Mouse (Mus musculus) CH12.LX (cell line): ENCODE measurements around the gene Col4a1. TPM values are rescaled to one million over a fixed set of nuclear protein-coding genes. Genes with fewer than 3 reads are reported as not detected.

Experiments
- DNase-seq: peaks from one replicate; pipeline ENCODE4 v3.0.0-alpha.2; 2013; ENCODE audit errors: extremely low read depth
- H3K27ac ChIP-seq: 2 replicates; pipeline ENCODE4 v1.5.1; 2012; ENCODE audit warnings: low read depth, mild to moderate bottlenecking, control low read depth, moderate library complexity; ENCODE audit not compliant: insufficient read depth
- H3K27me3 ChIP-seq: replicated peaks from 2 replicates; pipeline ENCODE3; 2012; ENCODE audit warnings: inconsistent platforms
- H3K36me3 ChIP-seq, 2 experiments: replicated peaks in 1 of 2; 2 replicates each; pipeline versions ENCODE3 to v1.6.1; 2012; ENCODE audit warnings: inconsistent platforms in 1 of 2, low read length in 1 of 2, mild to moderate bottlenecking in 1 of 2, mixed read lengths in 1 of 2, moderate library complexity in 1 of 2; ENCODE audit not compliant: control insufficient read depth in 1 of 2, insufficient read depth in 1 of 2
- H3K4me1 ChIP-seq, 2 experiments: 2 replicates each; pipeline ENCODE4 v1.6.1; 2012; ENCODE audit warnings: inconsistent platforms in 1 of 2, moderate library complexity in 1 of 2; ENCODE audit not compliant: insufficient read depth in 2 of 2, control insufficient read depth in 1 of 2
- H3K4me2 ChIP-seq: 2 replicates; pipeline ENCODE4 v1.6.1; 2012; ENCODE audit warnings: low read depth, mild to moderate bottlenecking, control low read depth; ENCODE audit not compliant: poor library complexity, insufficient read depth, severe bottlenecking
- H3K4me3 ChIP-seq, 3 experiments: fragments of 150-350 bp in 1 of 3; sonication (generic) in 1 of 3; replicated peaks in 1 of 3; 2 replicates each; pipeline versions ENCODE3 to v1.5.1; 2011 to 2012; ENCODE audit warnings: low read depth in 2 of 3, low read length in 2 of 3, mild to moderate bottlenecking in 2 of 3, moderate library complexity in 2 of 3, control low read depth in 1 of 3, improper control_type of control experiment in 1 of 3, inconsistent platforms in 1 of 3, mixed read lengths in 1 of 3; ENCODE audit not compliant: poor library complexity in 1 of 3
- H3K79me2 ChIP-seq: replicated peaks from 2 replicates; pipeline ENCODE4 v1.6.1; 2012; ENCODE audit warnings: mild to moderate bottlenecking, moderate library complexity; ENCODE audit not compliant: control insufficient read depth, poor library complexity, insufficient read depth, severe bottlenecking; ENCODE audit errors: extremely low read depth
- H3K9ac ChIP-seq: 2 replicates; pipeline ENCODE4 v1.6.1; 2012; ENCODE audit warnings: low read depth, mild to moderate bottlenecking, control low read depth, moderate library complexity; ENCODE audit not compliant: insufficient read depth
- H3K9me3 ChIP-seq: replicated peaks from 2 replicates; pipeline ENCODE3; 2012; ENCODE audit warnings: low read length, inconsistent platforms, mixed read lengths
- CHD1 ChIP-seq: IDR thresholded peaks from 2 replicates; pipeline ENCODE4 v1.6.1; 2012; ENCODE audit warnings: low read depth, low read length, improper control_type of control experiment, inconsistent platforms
- CHD2 ChIP-seq: IDR thresholded peaks from 2 replicates; pipeline ENCODE4 v1.6.1; 2011; ENCODE audit warnings: low read length, improper control_type of control experiment
- CTCF ChIP-seq, 2 experiments: IDR thresholded peaks in 1 of 2; conservative IDR thresholded peaks in 1 of 2; 2 replicates each; pipeline ENCODE4 v1.5.1; 2011 to 2012; ENCODE audit warnings: low read depth in 2 of 2, low read length in 2 of 2, improper control_type of control experiment in 1 of 2, inconsistent platforms in 1 of 2, mild to moderate bottlenecking in 1 of 2, moderate library complexity in 1 of 2
- ELF1 ChIP-seq: IDR thresholded peaks from 2 replicates; pipeline ENCODE4 v1.6.1; 2014; ENCODE audit warnings: low read depth, mild to moderate bottlenecking, inconsistent platforms, low read length, improper control_type of control experiment
- EP300 ChIP-seq: IDR thresholded peaks from 2 replicates; pipeline ENCODE4 v1.6.1; 2011; ENCODE audit warnings: low read length, improper control_type of control experiment
- HCFC1 ChIP-seq: IDR thresholded peaks from 2 replicates; pipeline ENCODE4 v1.6.1; 2012; ENCODE audit warnings: low read depth, mild to moderate bottlenecking, inconsistent platforms, low read length, improper control_type of control experiment
- JUND ChIP-seq: conservative IDR thresholded peaks from 2 replicates; pipeline ENCODE4 v1.6.1; 2011; ENCODE audit warnings: low read depth, low read length, improper control_type of control experiment
- KAT2A ChIP-seq: IDR thresholded peaks from 2 replicates; pipeline ENCODE4 v1.6.1; 2012; ENCODE audit warnings: low read length, improper control_type of control experiment, inconsistent platforms; ENCODE audit not compliant: insufficient replicate concordance
- MAZ ChIP-seq: IDR thresholded peaks from 2 replicates; pipeline ENCODE4 v1.6.1; 2012; ENCODE audit warnings: low read depth, mild to moderate bottlenecking, inconsistent platforms, low read length, improper control_type of control experiment, moderate library complexity
- NELFE ChIP-seq: IDR thresholded peaks from 2 replicates; pipeline ENCODE4 v1.6.1; 2011; ENCODE audit warnings: low read depth, low read length, improper control_type of control experiment
- RAD21 ChIP-seq: IDR thresholded peaks from 2 replicates; pipeline ENCODE4 v1.6.1; 2011; ENCODE audit warnings: low read depth, mild to moderate bottlenecking, low read length, improper control_type of control experiment, moderate library complexity
- SMC3 ChIP-seq: IDR thresholded peaks from 2 replicates; pipeline ENCODE4 v1.6.1; 2011; ENCODE audit warnings: low read depth, low read length, improper control_type of control experiment
- TCF12 ChIP-seq: IDR thresholded peaks from 2 replicates; pipeline ENCODE4 v1.6.1; 2014; ENCODE audit warnings: low read depth, mild to moderate bottlenecking, inconsistent platforms, low read length, improper control_type of control experiment
- USF1 ChIP-seq: IDR thresholded peaks from 2 replicates; pipeline ENCODE4 v1.6.1; 2014; ENCODE audit warnings: low read depth, mild to moderate bottlenecking, inconsistent platforms, low read length, improper control_type of control experiment
- USF2 ChIP-seq: conservative IDR thresholded peaks from 2 replicates; pipeline ENCODE4 v1.6.1; 2011; ENCODE audit warnings: low read depth, low read length, improper control_type of control experiment
- ZC3H11A ChIP-seq: IDR thresholded peaks from 2 replicates; pipeline ENCODE4 v1.6.1; 2012; ENCODE audit warnings: low read depth, mild to moderate bottlenecking, inconsistent platforms, low read length, improper control_type of control experiment
- ZNF384 ChIP-seq: IDR thresholded peaks from 2 replicates; pipeline ENCODE4 v1.6.1; 2012; ENCODE audit warnings: low read depth, low read length, improper control_type of control experiment, inconsistent platforms
- dilution Hi-C: fragments of 300-500 bp; cut with MboI; formaldehyde crosslinking; loops from 2 replicates; pipeline ENCODE4 v1.14.3; 2020; ENCODE audit warnings: low sequenced_read_pairs; ENCODE audit not compliant: extremely low pct_unique_long_range_greater_than_20kb, extremely low pct_ligation_motif_present
- in situ Hi-C: fragments of 300-500 bp; cut with MboI; formaldehyde crosslinking; loops from 3 replicates; pipeline ENCODE4 v1.14.3; 2019; ENCODE audit warnings: low sequenced_read_pairs, low pct_ligation_motif_present, low pct_unique_long_range_greater_than_20kb, mixed read lengths
- polyA plus RNA-seq: library from polyadenylated mRNA; unstranded; fragments of >175 nt; gene quantifications from 2 replicates; pipeline ENCODE4 v1.2.1, GENCODE M21; 2012; ENCODE audit warnings: low read depth; ENCODE audit not compliant: insufficient read length
- total RNA-seq, 2 experiments: library from RNA; depleted of rRNA; stranded (reverse); fragments of 300-350 nt in 1 of 2; fragments of >200 nt in 1 of 2; gene quantifications; 2 replicates each; pipeline ENCODE4 v1.2.3; 2012 to 2014

Col4a1 gene
- total and polyA plus RNA-seq, 3 experiments = 0.04 to 0.27 (median 0.13) TPM

DNA sequence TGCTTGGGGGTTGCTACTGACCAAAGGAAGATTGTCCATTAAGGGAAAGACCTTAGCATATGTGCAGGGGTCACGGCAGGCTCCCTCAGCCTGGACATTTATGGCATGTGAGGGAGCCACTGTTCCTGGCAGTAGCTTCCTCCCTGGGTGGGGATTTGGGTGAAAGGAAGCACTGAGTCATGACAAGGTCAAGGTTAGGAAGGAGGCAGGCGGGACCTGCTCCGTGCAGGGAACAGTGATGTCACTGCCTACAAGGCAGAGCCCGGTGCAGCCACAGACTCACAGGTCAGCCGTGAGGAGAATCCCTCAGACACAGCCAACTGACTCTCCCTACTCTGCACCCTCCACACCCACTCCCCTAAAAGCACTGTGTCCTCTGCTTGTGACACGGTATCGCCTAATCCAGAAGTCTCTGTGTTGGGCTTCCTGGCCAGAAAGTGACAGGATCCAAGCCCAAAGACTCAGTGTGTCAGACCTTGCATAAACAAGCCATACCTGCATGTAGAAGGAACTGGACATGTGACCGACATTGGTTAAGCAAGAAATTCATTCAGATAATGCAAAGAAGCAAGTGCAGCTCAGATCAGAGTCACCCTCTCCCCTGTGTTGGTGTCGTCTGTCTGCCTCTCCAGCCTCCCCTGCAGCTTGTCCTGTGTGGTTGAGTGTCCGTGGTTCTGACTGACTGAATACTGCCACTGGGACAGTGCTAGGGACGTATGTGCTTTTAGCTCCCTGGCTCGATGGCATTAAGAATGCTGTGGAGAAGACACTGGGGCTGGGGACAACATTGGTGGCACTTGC, 27.9 kb upstream of the Col4a1 start:
- no peak for TF ChIP-seq NELFE
- TF ChIP-seq CHD1 = no peak
- no peak for TF ChIP-seq MAZ
- TF ChIP-seq CTCF (conservative IDR thresholded peaks at IDR 0.05 in 1 of 2, IDR thresholded peaks at IDR 0.05 in 1 of 2; ENCODE audit: low read depth in 2 of 2, low read length in 2 of 2) = no peak
- TF ChIP-seq RAD21 = no peak
- TF ChIP-seq JUND = no peak
- TF ChIP-seq CHD2 = no peak
- no peak for TF ChIP-seq SMC3
- no peak for TF ChIP-seq ELF1
- no peak for TF ChIP-seq HCFC1
- no peak for TF ChIP-seq USF2
- no peak for TF ChIP-seq TCF12
- no peak for TF ChIP-seq USF1
- TF ChIP-seq ZC3H11A = no peak
- no peak for TF ChIP-seq KAT2A
- TF ChIP-seq EP300 = no peak
- TF ChIP-seq, all 38 proteins: peak for 0
- H3K79me2 ChIP-seq = no peaks in the 10 kb centered on the region
- H3K4me1 ChIP-seq = peaks cover 22 to 31% of the 10 kb centered on the region in 2 experiments
- peaks cover 18% of the 10 kb centered on the region for H3K27me3 ChIP-seq
- no peak overlapping the region for H3K4me3 ChIP-seq
- H3K4me2 ChIP-seq = no peak overlapping the region
- in situ Hi-C loops (no loop called here), dilution Hi-C loops (no loop called here)
- no peak overlapping the region for H3K27ac ChIP-seq
- no peaks in the 10 kb centered on the region for H3K36me3 ChIP-seq
- H3K9me3 ChIP-seq = peaks cover 3% of the 10 kb centered on the region
- H3K9ac ChIP-seq = no peak overlapping the region
- no peak for DNase-seq

DNA sequence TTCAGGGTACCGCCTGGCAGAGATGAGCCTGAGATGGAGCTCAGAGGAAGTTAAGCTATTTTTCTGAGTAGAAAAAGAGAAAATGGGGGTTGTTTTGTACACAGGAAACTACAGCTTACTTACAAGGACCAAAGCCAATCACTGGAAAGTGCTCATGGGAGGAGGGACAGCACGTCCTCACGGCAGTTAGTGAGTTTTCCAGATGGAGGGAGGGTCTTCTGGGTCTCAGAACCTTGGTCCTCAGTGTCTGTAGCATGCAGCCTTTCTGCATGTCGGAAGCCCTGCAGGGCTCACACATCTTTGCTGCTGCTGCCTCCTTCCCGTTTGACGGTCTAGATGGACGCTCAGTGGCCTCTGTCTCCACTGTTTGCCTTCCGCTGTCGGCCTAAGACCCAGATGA, 25.9 kb upstream of the Col4a1 start:
- dilution Hi-C loops (no loop called here), in situ Hi-C loops (no loop called here)
- Histone ChIP-seq H3K4me2 (0 out of 2 replicates have a peak overlapping the region, but pooled peaks have one; percentile 4), H3K9ac (no peak overlapping the region), H3K9me3 (peaks cover 6% of the 10 kb centered on the region), H3K79me2 (no peaks in the 10 kb centered on the region), H3K27me3 (peaks cover 8% of the 10 kb centered on the region), H3K4me3 (no peak overlapping the region), H3K4me1 (peaks cover 22 to 36% of the 10 kb centered on the region in 2 experiments), H3K36me3 (no peaks in the 10 kb centered on the region), H3K27ac (no peak overlapping the region)
- no peak for TF ChIP-seq ZNF384
- no peak for DNase-seq
